Mouse (Mus musculus) lung, embryonic 14.5 days (tissue): Measurements from ENCODE around the gene Gm9046. TPM values are rescaled to one million over a fixed set of nuclear protein-coding genes. Genes with fewer than 3 reads are reported as not detected.
"Not testable (repeated sequence)": the region's sequence is repeated elsewhere in the genome, so short reads cannot be mapped to it uniquely, and the experiment has no call there.

ENCODE experiments used
- ATAC-seq: fragments of 200-750 bp; cut with Nextera tagmentation; 2 replicates; pipeline ENCODE4 v1.8.0; 2017; ENCODE audit warnings: mild to moderate bottlenecking, moderate TSS enrichment, moderate library complexity; ENCODE audit not compliant: insufficient read depth
- DNase-seq: peaks from one replicate; pipeline ENCODE4 v3.0.0-alpha.2; 2015
- H3K27ac ChIP-seq: fragments of 300-500 bp; sonication (generic); 2 replicates; pipeline ENCODE4 v1.5.1; 2014; ENCODE audit warnings: low read depth, mild to moderate bottlenecking, moderate library complexity
- H3K27me3 ChIP-seq: fragments of 300-500 bp; sonication (generic); 2 replicates; pipeline ENCODE4 v1.6.1; 2014; ENCODE audit warnings: low read length, control low read depth; ENCODE audit not compliant: insufficient read depth
- H3K36me3 ChIP-seq: fragments of 300-500 bp; sonication (generic); 2 replicates; pipeline ENCODE4 v1.6.1; 2014; ENCODE audit warnings: control low read depth; ENCODE audit not compliant: insufficient read depth
- H3K4me1 ChIP-seq: fragments of 300-500 bp; sonication (generic); 2 replicates; pipeline ENCODE4 v1.6.1; 2014; ENCODE audit warnings: antibody characterized with exemption, control low read depth; ENCODE audit not compliant: insufficient read depth
- H3K4me2 ChIP-seq: fragments of 300-500 bp; sonication (generic); 2 replicates; pipeline ENCODE4 v1.6.1; 2014; ENCODE audit warnings: mild to moderate bottlenecking
- H3K4me3 ChIP-seq: fragments of 300-500 bp; sonication (generic); 2 replicates; pipeline ENCODE4 v1.5.1; 2014; ENCODE audit warnings: low read depth, low read length
- H3K9ac ChIP-seq: fragments of 300-500 bp; sonication (generic); 2 replicates; pipeline ENCODE4 v1.6.1; 2014
- H3K9me3 ChIP-seq: fragments of 300-500 bp; sonication (generic); 2 replicates; pipeline ENCODE4 v1.6.1; 2016; ENCODE audit warnings: low read depth, low read length, control low read depth
- CTCF ChIP-seq: IDR thresholded peaks from 2 replicates; pipeline ENCODE4 v1.5.1; 2016; ENCODE audit warnings: antibody characterized with exemption, low read depth
- WGBS: fragments of 180-500 bp; shearing (Covaris S2); extraction: QIAGEN DNeasy Blood & Tissue Kit; methylation state at CpG from one replicate; pipeline ENCODE4 v1.1.7; 2014; 5-methylcytosine and 5-hydroxymethylcytosine counted together
- polyA plus RNA-seq: library from polyadenylated mRNA; unstranded; fragments of >200 nt; fragmentation: Nextera tagmentation; extraction: Ambion mirVana; gene quantifications from 2 replicates; pipeline ENCODE4 v1.2.1, GENCODE M21; 2014

Gm9046 gene
- polyA plus RNA-seq, 1 experiment from 2014 or later: not detected

- no peaks in the 10 kb centered on the region for H3K36me3 ChIP-seq
- no peak overlapping the region for H3K4me3 ChIP-seq
- no peaks in the 10 kb centered on the region for H3K27me3 ChIP-seq
- H3K4me2 ChIP-seq: no peak overlapping the region
- no peak for ATAC-seq
- no peak overlapping the region for H3K9ac ChIP-seq
- H3K9me3 ChIP-seq: no peaks in the 10 kb centered on the region
- no peak for TF ChIP-seq CTCF
- no peak overlapping the region for H3K27ac ChIP-seq
- DNase-seq: no peak
- no peaks in the 10 kb centered on the region for H3K4me1 ChIP-seq
- WGBS: 79% methylated on average over 8 of the region's 8 CpGs
Measured at GRCm38 (mm10) chr10:118319024-118319423, 24.0 kb downstream of the Gm9046 start.

GRCm38 (mm10) chr10:118302133-118302532 is 40.9 kb downstream of the Gm9046 start:
- not testable (repeated sequence) for H3K4me1 ChIP-seq, H3K9me3 ChIP-seq, H3K4me3 ChIP-seq, H3K27me3 ChIP-seq, DNase-seq, H3K9ac ChIP-seq, H3K4me2 ChIP-seq, H3K27ac ChIP-seq, H3K36me3 ChIP-seq
- peak; percentile 31; the same call in 1 of the 2 replicates for ATAC-seq
- WGBS: 37% methylated on average over 2 of the region's 2 CpGs

GRCm38 (mm10) chr10:118294938-118295337 is 48.1 kb downstream of the Gm9046 start, which contains the start of gene Iltifb:
Iltifb (minus strand) TSS chr10:118295038.
- Histone ChIP-seq H3K4me2 (no peak within 1 kb of the TSS), H3K4me3 (no peak within 1 kb of the TSS), H3K9me3 (no peaks in the 10 kb centered on the region), H3K27ac (no peak within 1 kb of the TSS), H3K4me1 (no peaks in the 10 kb centered on the region), H3K27me3 (no peaks in the 10 kb centered on the region), H3K36me3 (no peaks in the 10 kb centered on the region), H3K9ac (no peak within 1 kb of the TSS)
- 82% methylated on average over 6 of the region's 6 CpGs for WGBS
- DNase-seq (no peak), ATAC-seq (no peak)
- TF ChIP-seq CTCF: no peak

Other genes starting within 250 kb of the Gm9046 start
- gene Mdm1, start 201.4 kb downstream of the Gm9046 start, polyA plus RNA-seq: 38.0 and 40.3 TPM in 2 replicates
- not detected in 2 replicates for gene Il22, start 138.3 kb downstream of the Gm9046 start, polyA plus RNA-seq
- gene Gm32717, start 102.5 kb downstream of the Gm9046 start, polyA plus RNA-seq: not detected in 2 replicates
- not detected in 2 replicates for gene Gm32802, start 84.6 kb downstream of the Gm9046 start, polyA plus RNA-seq
- not detected in 2 replicates for gene Iltifb, start 48.2 kb downstream of the Gm9046 start, polyA plus RNA-seq
- gene Gm9040, start 16.3 kb downstream of the Gm9046 start, polyA plus RNA-seq: not detected in 2 replicates
- gene Gm9044, start 10.8 kb downstream of the Gm9046 start, polyA plus RNA-seq: not detected in 2 replicates
- gene Gm9045, start 5.4 kb downstream of the Gm9046 start, polyA plus RNA-seq: not detected in 2 replicates
- gene Gm9048, start 5.4 kb upstream of the Gm9046 start, polyA plus RNA-seq: not detected in 2 replicates
- gene Gm9049, start 10.8 kb upstream of the Gm9046 start, polyA plus RNA-seq: not detected in 2 replicates
- not detected in 2 replicates for gene Ifng, start 97.8 kb upstream of the Gm9046 start, polyA plus RNA-seq